Mouse (Mus musculus): ENCODE results near the gene Olfr921.

Olfr921 gene
- long read RNA-seq, experiment 1: 0 reads
- long read RNA-seq, experiment 2: 0 reads

DNA sequence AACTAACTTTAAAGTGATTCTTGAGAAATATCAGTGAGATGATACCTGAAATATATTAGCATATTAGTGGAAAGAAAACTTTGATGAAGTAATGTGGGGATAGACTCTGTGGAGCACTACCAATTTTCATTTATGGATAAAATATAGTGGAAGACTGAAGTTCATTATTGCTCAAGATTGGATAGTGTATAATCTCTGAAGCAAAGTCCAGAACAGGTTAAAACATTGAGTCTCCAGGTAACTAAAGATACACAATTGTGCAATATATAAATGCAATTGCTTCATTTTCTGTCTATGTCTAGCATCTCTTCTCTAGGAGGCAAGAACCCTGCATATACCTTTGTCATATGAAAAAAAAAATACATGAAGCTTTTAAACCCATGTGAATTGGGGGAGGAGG lies at the start of gene Olfr921:
Gene Olfr921, plus strand, starts transcription at position 301 of the 400 bp plus-strand sequence.
- intact Hi-C loops (cut with DNase I): no loop called here

DNA sequence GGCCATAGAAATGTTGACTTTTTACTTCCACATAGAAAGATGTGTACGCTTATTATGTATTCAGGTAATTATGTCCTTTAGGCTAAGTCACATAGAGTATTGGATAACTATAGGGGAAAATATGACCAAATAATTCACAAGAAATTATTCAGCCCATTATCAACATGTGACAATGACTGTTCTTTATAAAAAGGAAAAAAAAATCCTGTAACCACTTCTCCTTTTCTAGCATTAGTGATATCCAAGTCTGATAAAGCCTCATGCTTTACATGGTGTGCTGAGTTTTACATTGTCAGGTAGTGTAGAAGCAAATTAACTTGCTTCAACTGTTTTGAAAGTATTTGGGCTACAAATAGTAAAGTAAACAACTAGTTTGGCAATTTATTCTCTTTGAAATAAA lies 48.8 kb upstream of the Olfr921 start:
- intact Hi-C loops (cut with DNase I): no loop called here

- intact Hi-C loops (cut with DNase I): no loop called here
These were observed 44.6 kb upstream of the Olfr921 start for GRCm38 (mm10) chr9:38728218-38728617.

- intact Hi-C loops (cut with DNase I): no loop called here
These were observed 31.5 kb upstream of the Olfr921 start for GRCm38 (mm10) chr9:38741408-38741807.

- intact Hi-C loops (cut with DNase I): no loop called here
These were observed 28.1 kb upstream of the Olfr921 start for GRCm38 (mm10) chr9:38744619-38745315.

DNA sequence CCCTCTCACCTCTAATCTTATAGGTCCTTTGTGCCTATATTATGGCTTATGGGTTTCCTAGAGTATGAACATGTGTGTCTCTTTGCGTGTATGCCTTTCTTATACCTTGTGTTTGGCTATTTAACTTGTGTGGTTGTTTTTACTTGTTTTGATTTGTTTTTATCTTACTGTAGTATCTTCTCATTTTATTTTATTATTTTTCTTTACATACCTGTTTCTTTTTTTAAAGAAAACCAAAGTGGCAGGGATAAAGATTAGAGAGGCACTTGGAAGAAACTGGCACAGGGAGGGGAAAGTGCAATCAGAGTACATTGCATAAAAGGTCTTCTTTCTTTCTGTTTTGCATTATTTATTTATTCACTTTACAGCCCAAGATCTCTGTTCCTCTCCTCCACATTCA lies 20.9 kb upstream of the Olfr921 start, which contains the start of gene Olfr920:
Gene Olfr920, plus strand, starts transcription at position 301 of the 400 bp plus-strand sequence.
- intact Hi-C loops (cut with DNase I): no loop called here

DNA sequence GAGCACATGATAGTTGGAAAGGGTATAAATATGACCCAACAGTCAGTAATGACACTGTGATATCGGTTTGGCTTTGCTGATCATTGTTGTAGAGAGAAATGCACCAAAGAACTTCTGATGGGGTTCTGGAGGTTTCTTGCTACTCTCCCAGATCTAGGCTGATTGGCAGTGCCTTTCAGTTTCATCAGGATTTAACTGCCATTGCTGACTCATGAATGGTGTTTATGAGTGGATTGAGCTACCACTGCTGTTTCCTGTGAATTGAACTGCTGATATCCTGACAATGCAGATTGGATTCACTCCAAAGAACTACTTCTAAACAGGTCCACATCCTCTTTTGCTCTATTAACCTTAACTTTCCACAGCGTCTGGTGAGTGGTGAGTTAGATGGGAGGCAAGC lies 19.8 kb downstream of the Olfr921 start:
- intact Hi-C loops (cut with DNase I): no loop called here

DNA sequence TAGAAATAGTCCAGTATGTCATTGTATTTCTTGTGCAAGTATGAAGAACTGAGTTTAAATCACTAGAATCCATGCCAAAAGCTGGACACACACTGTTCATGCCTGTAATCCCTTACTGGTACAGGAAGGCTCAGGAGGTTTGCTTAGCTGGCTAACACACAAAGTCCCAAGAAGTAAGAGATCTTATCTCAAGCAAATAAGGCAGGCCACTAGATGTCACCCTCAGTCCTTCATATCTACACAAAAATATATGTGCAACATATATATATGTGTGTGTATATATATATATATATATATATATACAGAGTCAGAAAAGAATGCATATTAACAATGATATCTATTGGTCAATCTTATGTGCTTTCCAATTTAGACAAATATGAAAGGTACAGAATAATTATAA lies 32.8 kb downstream of the Olfr921 start:
- intact Hi-C loops (cut with DNase I): no loop called here

- intact Hi-C loops (cut with DNase I): no loop called here
These were observed 41.4 kb downstream of the Olfr921 start, which contains the start of gene Olfr922 for GRCm38 (mm10) chr9:38814314-38814713. Gene Olfr922 (plus strand): TSS chr9:38814614.

DNA sequence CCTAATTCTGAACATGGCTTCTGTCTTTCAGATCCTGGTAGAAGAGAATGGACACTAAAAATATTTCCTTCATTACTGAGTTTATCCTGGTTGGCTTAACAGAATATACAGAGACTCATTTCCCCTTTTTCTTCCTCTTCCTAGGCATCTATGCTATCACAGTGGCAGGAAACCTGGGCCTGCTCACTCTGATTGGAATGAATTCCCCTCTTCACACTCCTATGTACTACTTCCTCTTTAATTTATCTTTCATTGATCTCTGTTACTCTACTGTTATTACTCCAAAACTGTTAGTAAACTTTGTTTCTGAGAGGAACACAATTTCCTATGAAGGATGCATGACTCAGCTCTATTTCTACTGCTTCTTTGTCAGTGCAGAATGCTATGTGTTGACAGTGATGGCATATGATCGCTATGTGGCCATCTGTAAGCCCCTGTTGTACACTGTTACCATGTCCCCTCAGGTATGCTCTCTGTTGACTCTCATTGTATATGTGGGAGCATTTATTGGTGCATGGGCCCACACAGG lies 42.7 kb downstream of the Olfr921 start:
- intact Hi-C loops (cut with DNase I): no loop called here

DNA sequence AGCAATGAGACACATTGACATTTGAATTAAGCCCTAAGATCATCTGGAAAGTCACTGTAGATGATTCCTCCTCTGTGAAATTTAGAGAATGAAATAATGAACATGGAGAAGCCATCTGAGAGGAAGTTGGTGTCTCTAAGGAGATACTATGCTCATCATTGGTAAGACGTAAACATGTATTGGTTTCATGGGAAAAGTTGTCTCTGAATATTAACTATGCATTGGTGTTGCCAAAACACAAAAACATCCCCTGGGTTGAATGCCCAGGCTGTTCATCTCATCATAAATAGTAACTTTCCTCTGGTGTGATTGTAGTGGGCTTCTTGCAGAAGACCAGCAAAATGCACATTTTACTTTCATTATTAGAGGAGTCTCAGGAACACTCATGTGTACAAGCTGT lies 53.4 kb downstream of the Olfr921 start, which contains the start of gene Olfr923:
Gene Olfr923, plus strand, starts transcription at position 301 of the 400 bp plus-strand sequence.
- intact Hi-C loops (cut with DNase I): no loop called here
